Mouse (Mus musculus) forebrain, embryonic 10.5 days (tissue): ENCODE data around the gene Sae1. TPM values are rescaled to one million over a fixed set of nuclear protein-coding genes. Genes with fewer than 3 reads are reported as not detected.
A peak's percentile ranks its signal among the peaks of the same experiment; 100 is the strongest.

Source experiments
- DNase-seq: peaks from one replicate; pipeline ENCODE4 v3.0.0-alpha.2; 2017; ENCODE audit warnings: low spot score; ENCODE audit errors: extremely low spot score
- H3K27ac ChIP-seq: fragments of 300-500 bp; sonication (generic); 2 replicates; pipeline ENCODE4 v1.5.1; 2016; ENCODE audit warnings: mild to moderate bottlenecking
- H3K27me3 ChIP-seq: fragments of 300-500 bp; sonication (generic); 2 replicates; pipeline ENCODE4 v1.6.1; 2016; ENCODE audit warnings: mild to moderate bottlenecking; ENCODE audit not compliant: poor library complexity, severe bottlenecking
- H3K36me3 ChIP-seq: fragments of 300-500 bp; sonication (generic); replicated peaks from 2 replicates; pipeline ENCODE4 v1.6.1; 2016; ENCODE audit warnings: mild to moderate bottlenecking, moderate library complexity
- H3K4me1 ChIP-seq: fragments of 300-500 bp; sonication (generic); 2 replicates; pipeline ENCODE4 v1.6.1; 2016
- H3K4me3 ChIP-seq: fragments of 300-500 bp; sonication (generic); 2 replicates; pipeline ENCODE4 v1.5.1; 2016; ENCODE audit warnings: mild to moderate bottlenecking, moderate library complexity
- H3K9me3 ChIP-seq: fragments of 300-500 bp; sonication (generic); 2 replicates; pipeline ENCODE4 v1.6.1; 2016; ENCODE audit warnings: mild to moderate bottlenecking, moderate library complexity
- WGBS: fragments of 180-500 bp; shearing (Covaris S2); methylation state at CpG from one replicate; pipeline ENCODE4 v1.1.7; 2016; 5-methylcytosine and 5-hydroxymethylcytosine counted together
- polyA plus RNA-seq: library from polyadenylated mRNA; unstranded; fragments of >200 nt; fragmentation: Nextera tagmentation; extraction: Ambion mirVana; gene quantifications from 2 replicates; pipeline ENCODE4 v1.2.1, GENCODE M21; 2016

The Sae1 gene
- 505 and 521 TPM in 2 replicates for polyA plus RNA-seq

DNA sequence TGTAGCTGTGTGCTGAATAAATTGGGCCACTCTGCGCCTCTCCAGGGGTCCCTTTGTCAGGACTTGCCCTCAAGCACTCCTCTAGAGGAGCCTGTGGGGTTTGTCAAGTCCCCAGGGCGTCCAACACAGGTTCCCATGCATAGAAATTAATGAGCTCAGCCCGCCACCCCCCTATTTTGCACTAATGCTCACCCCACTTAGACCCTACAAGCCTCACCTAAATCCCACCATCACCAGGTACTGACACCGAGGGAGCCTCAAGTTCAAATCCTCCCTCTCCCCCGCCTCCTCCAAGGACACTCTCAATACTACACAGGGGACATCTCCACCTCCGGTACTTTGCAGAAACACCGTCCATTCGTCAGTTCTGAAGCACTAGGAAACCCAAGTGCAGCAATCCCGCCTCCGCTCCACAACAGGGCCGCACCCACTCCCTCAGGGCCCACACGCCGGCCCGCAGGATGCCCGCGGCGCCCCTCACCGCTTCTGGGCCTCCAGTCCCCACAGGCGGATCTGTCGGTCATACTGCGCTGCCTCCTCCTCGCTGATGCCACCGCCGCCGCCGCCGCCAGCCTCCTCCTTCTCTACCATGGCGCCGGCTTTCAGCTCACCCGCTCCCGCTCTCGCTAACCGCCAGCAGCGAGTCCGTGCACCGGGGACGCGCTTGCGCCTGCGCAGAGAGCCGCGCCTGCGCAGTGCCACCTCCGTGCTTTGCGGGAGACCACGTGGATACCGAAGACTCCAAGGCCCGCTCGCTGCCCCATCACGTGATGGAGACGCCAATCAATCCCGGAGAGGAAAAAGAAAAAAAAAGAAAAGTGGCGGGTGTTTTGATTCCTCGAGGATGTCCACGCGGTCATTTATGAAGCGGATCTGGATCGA lies at the start of gene Sae1:
Gene Sae1, minus strand, starts transcription at position 647 of the 882 bp plus-strand sequence.
- peak; percentile 97 for DNase-seq
- Histone ChIP-seq H3K27me3 (no peaks in the 10 kb centered on the region), H3K27ac (peak within 1 kb of the TSS; percentile 98), H3K4me1 (peaks cover 29% of the 10 kb centered on the region), H3K9me3 (no peaks in the 10 kb centered on the region), H3K4me3 (peak within 1 kb of the TSS; percentile 90), H3K36me3 (peaks cover 39% of the 10 kb centered on the region)
- WGBS, result under 1% methylated on average over 58 of the region's 58 CpGs

- Histone ChIP-seq H3K4me3 (no peak overlapping the region), H3K36me3 (peaks cover 76% of the 10 kb centered on the region), H3K27me3 (no peaks in the 10 kb centered on the region), H3K27ac (no peak overlapping the region), H3K9me3 (no peaks in the 10 kb centered on the region), H3K4me1 (no peaks in the 10 kb centered on the region)
- WGBS, result 84% methylated on average over 9 of the region's 9 CpGs
- no peak for DNase-seq
Measured at GRCm38 (mm10) chr7:16435088-16435487, 47.5 kb upstream of the Sae1 start.

DNA sequence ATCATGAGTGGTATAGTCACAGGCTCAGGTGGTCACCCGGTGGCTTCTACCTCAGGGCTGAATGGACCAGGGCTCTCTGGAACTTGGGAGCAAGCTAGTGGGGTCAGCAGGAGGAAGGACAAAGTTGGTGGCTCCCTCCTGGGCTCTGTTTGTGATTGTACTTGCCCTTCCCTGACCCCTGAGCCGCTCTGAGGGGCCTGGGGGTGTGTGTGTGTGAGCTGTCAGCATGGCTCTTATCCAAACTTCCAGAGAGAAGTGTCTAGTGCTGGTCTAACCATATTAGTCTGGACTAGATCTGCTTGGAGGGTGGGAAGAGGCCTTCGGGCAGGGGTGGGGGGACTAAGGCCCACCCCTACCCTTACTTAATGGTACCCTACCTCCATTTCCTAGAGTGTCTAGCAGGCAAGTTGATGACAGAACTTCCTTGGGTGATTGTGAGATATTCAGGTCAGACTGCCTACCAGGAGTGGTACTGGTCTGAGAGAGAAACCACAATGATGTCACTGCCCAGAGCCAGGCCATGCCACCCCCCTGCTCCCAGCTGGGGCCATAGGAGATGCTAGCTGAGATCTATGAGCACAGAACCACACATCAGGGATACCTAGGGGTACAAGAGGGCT lies 45.9 kb upstream of the Sae1 start:
- no peak for DNase-seq
- peaks cover 92% of the 10 kb centered on the region for H3K36me3 ChIP-seq
- no peaks in the 10 kb centered on the region for H3K27me3 ChIP-seq
- H3K4me1 ChIP-seq, result no peaks in the 10 kb centered on the region
- no peak overlapping the region for H3K4me3 ChIP-seq
- H3K27ac ChIP-seq, result no peak overlapping the region
- 86% methylated on average over 3 of the region's 3 CpGs for WGBS
- no peaks in the 10 kb centered on the region for H3K9me3 ChIP-seq

DNA sequence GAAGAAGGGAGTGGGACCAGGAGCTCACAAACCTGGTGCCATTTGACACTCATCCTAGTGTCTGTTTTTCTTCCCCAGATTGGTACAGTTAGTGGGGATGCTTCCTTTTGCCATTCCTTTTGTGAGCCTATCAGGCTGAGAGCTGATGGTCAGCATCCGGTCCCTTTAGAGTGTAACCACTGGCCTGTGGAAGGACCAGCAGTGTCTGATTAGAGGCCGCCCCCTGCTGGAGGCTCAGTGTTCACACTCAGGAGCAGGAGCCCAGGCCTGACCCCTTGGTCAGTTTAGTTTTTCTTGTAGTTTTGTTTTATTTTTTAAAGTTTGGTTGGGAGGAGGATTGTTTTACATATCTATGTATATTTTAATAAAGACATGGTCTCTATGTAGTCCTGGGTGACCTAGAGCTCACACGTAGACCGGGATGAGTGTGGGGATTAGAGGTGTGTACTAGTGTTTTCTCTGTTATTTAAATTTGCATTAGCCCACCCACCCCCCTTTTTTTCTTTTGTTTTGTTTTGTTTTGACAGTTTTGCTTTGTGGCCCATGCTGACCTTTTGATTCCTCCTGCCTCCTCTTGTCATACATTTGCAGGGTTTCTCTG lies 38.6 kb upstream of the Sae1 start:
- H3K27ac ChIP-seq, result no peak overlapping the region
- H3K4me3 ChIP-seq, result no peak overlapping the region
- peak; percentile 71 for DNase-seq
- H3K36me3 ChIP-seq, result peaks cover 100% of the 10 kb centered on the region
- no peaks in the 10 kb centered on the region for H3K9me3 ChIP-seq
- WGBS, result 65% methylated on average over 4 of the region's 4 CpGs
- no peaks in the 10 kb centered on the region for H3K27me3 ChIP-seq
- no peaks in the 10 kb centered on the region for H3K4me1 ChIP-seq

- 94% methylated on average over 10 of the region's 10 CpGs for WGBS
- H3K27me3 ChIP-seq, result no peaks in the 10 kb centered on the region
- no peaks in the 10 kb centered on the region for H3K4me1 ChIP-seq
- H3K9me3 ChIP-seq, result no peaks in the 10 kb centered on the region
- no peak for DNase-seq
- H3K36me3 ChIP-seq, result peaks cover 100% of the 10 kb centered on the region
- no peak overlapping the region for H3K4me3 ChIP-seq
- no peak overlapping the region for H3K27ac ChIP-seq
Measured at GRCm38 (mm10) chr7:16425721-16426120, 38.1 kb upstream of the Sae1 start.

DNA sequence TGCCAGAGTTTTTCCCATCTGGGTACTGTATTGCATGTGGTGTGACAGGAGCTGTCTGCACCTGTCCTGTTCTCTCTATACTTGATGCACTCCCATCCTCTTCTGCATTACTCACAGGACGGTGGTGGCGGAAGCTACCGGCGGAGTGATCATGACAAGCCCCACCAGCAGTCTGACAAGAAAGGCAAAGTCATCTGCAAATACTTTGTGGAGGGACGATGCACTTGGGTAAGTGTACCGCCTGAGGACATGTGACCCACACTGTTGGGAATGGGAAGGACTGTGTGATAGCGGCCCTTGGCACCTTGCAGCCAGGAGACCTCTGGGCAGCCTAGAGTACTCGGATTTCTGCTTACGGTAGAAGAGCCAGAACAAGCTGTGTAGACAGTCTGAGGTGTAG lies 36.1 kb upstream of the Sae1 start:
- Histone ChIP-seq H3K27me3 (no peaks in the 10 kb centered on the region), H3K27ac (no peak overlapping the region), H3K4me3 (no peak overlapping the region), H3K36me3 (peaks cover 100% of the 10 kb centered on the region), H3K9me3 (no peaks in the 10 kb centered on the region), H3K4me1 (no peaks in the 10 kb centered on the region)
- 94% methylated on average over 9 of the region's 9 CpGs for WGBS
- no peak for DNase-seq

DNA sequence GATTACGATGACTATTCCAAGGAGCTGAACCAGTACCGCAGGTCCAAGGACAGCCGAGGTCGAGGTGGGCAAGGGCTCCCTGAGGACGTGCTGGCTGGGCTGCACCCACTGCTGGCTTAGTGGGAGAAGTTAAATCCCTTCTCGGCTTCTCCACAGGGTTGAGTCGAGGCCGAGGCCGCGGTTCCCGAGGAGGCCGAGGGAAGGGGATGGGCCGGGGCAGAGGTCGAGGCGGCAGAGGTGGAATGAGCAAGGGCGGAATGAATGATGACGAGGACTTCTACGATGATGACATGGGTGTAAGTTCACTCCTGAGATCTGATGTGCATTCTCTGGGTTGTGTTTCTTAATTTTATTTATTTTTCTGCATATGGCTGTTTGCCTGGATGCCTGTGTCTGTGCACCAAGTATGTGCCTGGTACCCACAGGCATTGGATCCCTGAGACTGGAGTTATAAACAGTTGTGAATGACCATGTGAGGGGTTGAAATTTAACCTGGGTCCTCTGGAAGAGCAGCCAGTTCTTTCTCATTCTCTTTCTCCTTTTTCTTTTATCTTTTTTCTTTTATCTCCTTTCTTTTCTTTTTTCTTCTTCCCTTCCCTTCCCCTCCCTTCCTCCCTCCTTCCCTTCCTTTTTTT lies 34.7 kb upstream of the Sae1 start:
- WGBS, result 94% methylated on average over 18 of the region's 18 CpGs
- no peak for DNase-seq
- Histone ChIP-seq H3K4me1 (no peaks in the 10 kb centered on the region), H3K27ac (no peak overlapping the region), H3K9me3 (no peaks in the 10 kb centered on the region), H3K36me3 (peaks cover 100% of the 10 kb centered on the region), H3K4me3 (no peak overlapping the region), H3K27me3 (no peaks in the 10 kb centered on the region)

- peaks cover 100% of the 10 kb centered on the region for H3K36me3 ChIP-seq
- no peak overlapping the region for H3K27ac ChIP-seq
- no peak for DNase-seq
- H3K27me3 ChIP-seq, result peaks cover 3% of the 10 kb centered on the region; the same call in 1 of the 2 replicates
- no peaks in the 10 kb centered on the region for H3K9me3 ChIP-seq
- H3K4me1 ChIP-seq, result no peaks in the 10 kb centered on the region
- H3K4me3 ChIP-seq, result no peak overlapping the region
- 94% methylated on average over 8 of the region's 8 CpGs for WGBS
Measured at GRCm38 (mm10) chr7:16420493-16421118, 33.0 kb upstream of the Sae1 start.

- Histone ChIP-seq H3K27ac (no peak overlapping the region), H3K4me1 (peaks cover 14% of the 10 kb centered on the region), H3K9me3 (no peaks in the 10 kb centered on the region), H3K36me3 (peaks cover 97% of the 10 kb centered on the region), H3K27me3 (peaks cover 3% of the 10 kb centered on the region; the same call in 1 of the 2 replicates), H3K4me3 (no peak overlapping the region)
- WGBS, result 94% methylated on average over 5 of the region's 5 CpGs
- no peak for DNase-seq
Measured at GRCm38 (mm10) chr7:16418713-16419112, 31.1 kb upstream of the Sae1 start.

DNA sequence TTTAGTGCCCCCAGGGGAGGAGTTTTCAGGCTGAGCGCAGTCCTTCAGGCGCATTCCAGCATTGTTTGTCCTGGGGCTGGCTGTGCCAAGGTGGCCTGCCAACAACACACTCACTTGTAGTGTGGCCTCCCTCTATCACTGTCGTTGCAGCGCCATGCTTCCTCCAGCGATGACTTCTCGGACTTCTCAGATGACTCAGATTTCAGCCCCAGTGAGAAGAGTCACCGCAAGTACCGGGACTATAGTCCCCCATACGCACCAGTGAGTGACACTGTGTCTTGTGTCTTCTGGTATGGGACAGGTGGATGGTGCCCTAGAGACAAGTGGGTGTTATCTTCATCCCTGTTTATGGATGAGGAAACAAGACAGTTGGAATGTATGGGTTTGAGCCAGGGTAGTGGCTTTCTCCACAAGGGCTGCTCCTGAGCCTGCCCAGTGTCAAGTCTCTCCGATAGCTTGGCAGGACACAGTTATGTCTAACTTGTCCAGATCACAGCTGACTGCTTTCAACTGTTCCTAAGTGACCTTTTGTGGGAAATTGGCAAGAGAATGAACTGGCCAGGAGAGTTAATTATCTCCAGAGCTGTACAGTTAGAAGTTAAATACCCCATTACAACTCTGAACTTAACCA lies 29.6 kb upstream of the Sae1 start:
- peaks cover 28% of the 10 kb centered on the region for H3K4me1 ChIP-seq
- no peaks in the 10 kb centered on the region for H3K9me3 ChIP-seq
- DNase-seq, result no peak
- H3K27me3 ChIP-seq, result peaks cover 3% of the 10 kb centered on the region; the same call in 1 of the 2 replicates
- no peak overlapping the region for H3K27ac ChIP-seq
- no peak overlapping the region for H3K4me3 ChIP-seq
- peaks cover 97% of the 10 kb centered on the region for H3K36me3 ChIP-seq
- 96% methylated on average over 10 of the region's 10 CpGs for WGBS

DNA sequence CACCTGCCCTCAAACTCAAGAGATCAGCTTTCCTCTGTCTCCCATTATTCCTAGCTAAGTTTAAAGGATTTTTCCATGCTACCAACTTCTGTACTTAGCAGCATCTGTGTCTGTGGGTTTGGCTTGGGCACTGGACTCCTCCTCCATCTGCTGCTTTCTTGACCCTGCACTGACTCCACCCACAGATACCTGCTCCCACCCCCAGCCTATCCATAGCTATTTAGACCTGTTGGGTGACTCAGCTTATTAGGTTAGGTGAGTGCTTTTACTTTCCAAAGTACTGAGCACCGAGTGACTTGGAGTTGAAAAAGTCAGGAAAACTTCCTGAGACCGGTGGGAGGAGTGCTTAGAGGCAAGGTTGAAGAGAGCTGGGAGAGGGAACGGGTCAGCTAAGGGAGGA lies 27.8 kb upstream of the Sae1 start:
- Histone ChIP-seq H3K4me3 (no peak overlapping the region), H3K27ac (no peak overlapping the region), H3K27me3 (peaks cover 3% of the 10 kb centered on the region; the same call in 1 of the 2 replicates), H3K36me3 (peaks cover 92% of the 10 kb centered on the region), H3K4me1 (peaks cover 45% of the 10 kb centered on the region), H3K9me3 (no peaks in the 10 kb centered on the region)
- DNase-seq, result no peak
- 86% methylated on average over 3 of the region's 3 CpGs for WGBS

DNA sequence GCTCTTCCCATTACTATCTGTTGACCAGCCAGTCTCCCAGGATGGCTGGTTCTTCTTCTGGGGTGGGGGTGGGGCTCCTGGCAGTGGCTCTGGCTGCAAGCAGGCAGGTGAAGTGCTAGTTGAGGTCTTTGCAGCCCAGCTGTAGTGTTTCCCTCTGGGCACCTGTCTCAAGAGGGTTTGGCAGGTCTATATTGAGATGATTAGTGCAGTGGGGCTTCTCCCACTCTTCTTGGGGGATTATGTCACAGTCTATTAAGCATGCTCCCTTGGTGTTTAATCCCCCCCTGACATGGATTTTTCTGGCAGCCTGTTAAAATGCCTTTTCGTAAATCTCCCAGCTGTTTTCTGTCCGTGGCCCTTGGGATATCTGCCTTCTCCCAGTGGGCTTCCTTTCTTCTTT lies 25.3 kb upstream of the Sae1 start:
- 71% methylated on average over 2 of the region's 2 CpGs for WGBS
- H3K27me3 ChIP-seq, result peaks cover 3% of the 10 kb centered on the region; the same call in 1 of the 2 replicates
- DNase-seq, result no peak
- peak overlapping the region; percentile 70 for H3K27ac ChIP-seq
- peaks cover 90% of the 10 kb centered on the region for H3K36me3 ChIP-seq
- H3K9me3 ChIP-seq, result no peaks in the 10 kb centered on the region
- H3K4me3 ChIP-seq, result no peak overlapping the region
- H3K4me1 ChIP-seq, result peaks cover 45% of the 10 kb centered on the region
